Mouse (Mus musculus) mouse trophoblast stem cell (cell line): ENCODE measurements at regions not wholly inside any gene's neighbourhood (a gene's known extent, or its start where the extent isn't known, plus 50 kb on each side); places are given as distances from the start of the nearest gene placed in this dataset.

Experiments
- in situ Hi-C, 2 experiments: fragments of 300-500 bp; cut with MseI, MboI; formaldehyde crosslinking; loops; 2 replicates in 1 of 2; 3 replicates in 1 of 2; pipeline ENCODE4 v1.15.1; 2025

- in situ Hi-C loops: no loop called here
Measured at GRCm38 (mm10) chr17:83935969-83936368, 88.2 kb upstream of the Haao start.

- in situ Hi-C loops: no loop called here
Measured at GRCm38 (mm10) chr17:83935232-83935631, 87.5 kb upstream of the Haao start.

- in situ Hi-C loops: no loop called here
Measured at GRCm38 (mm10) chr17:83933743-83934142, 86.0 kb upstream of the Haao start.

GRCm38 (mm10) chr17:83930401-83930800, 82.6 kb upstream of the Haao start:
- in situ Hi-C loops: no loop called here

- in situ Hi-C loops: no loop called here
Measured at GRCm38 (mm10) chr17:83927749-83928387, 80.1 kb upstream of the Haao start.

GRCm38 (mm10) chr17:83924259-83924922, 76.6 kb upstream of the Haao start:
- in situ Hi-C loops: no loop called here

GRCm38 (mm10) chr17:83920894-83921293, 73.1 kb upstream of the Haao start:
- in situ Hi-C loops: no loop called here

GRCm38 (mm10) chr17:83920225-83920624, 72.5 kb upstream of the Haao start:
- in situ Hi-C loops: no loop called here

GRCm38 (mm10) chr17:83918413-83919139, 70.8 kb upstream of the Haao start:
- in situ Hi-C loops: no loop called here

- in situ Hi-C loops: no loop called here
Measured at GRCm38 (mm10) chr17:83917781-83918180, 70.0 kb upstream of the Haao start.

GRCm38 (mm10) chr17:83916684-83917166, 69.0 kb upstream of the Haao start:
- in situ Hi-C loops: no loop called here

- in situ Hi-C loops: no loop called here
Measured at GRCm38 (mm10) chr17:83915034-83915433, 67.3 kb upstream of the Haao start.

GRCm38 (mm10) chr17:83914603-83915002, 66.8 kb upstream of the Haao start:
- in situ Hi-C loops: no loop called here

- in situ Hi-C loops: no loop called here
Measured at GRCm38 (mm10) chr17:83913711-83914415, 66.1 kb upstream of the Haao start.

- in situ Hi-C loops: no loop called here
Measured at GRCm38 (mm10) chr17:83912421-83912820, 64.7 kb upstream of the Haao start.

GRCm38 (mm10) chr17:83908811-83909210, 61.0 kb upstream of the Haao start:
- in situ Hi-C loops: no loop called here

- in situ Hi-C loops: no loop called here
Measured at GRCm38 (mm10) chr17:83907538-83907937, 59.8 kb upstream of the Haao start.

GRCm38 (mm10) chr17:83906751-83907537, 59.2 kb upstream of the Haao start:
- in situ Hi-C loops: no loop called here

- in situ Hi-C loops: no loop called here
Measured at GRCm38 (mm10) chr17:83903467-83903866, 55.7 kb upstream of the Haao start.

- in situ Hi-C loops: no loop called here
Measured at GRCm38 (mm10) chr17:83902523-83902922, 54.8 kb upstream of the Haao start.

GRCm38 (mm10) chr17:83902091-83902490, 54.3 kb upstream of the Haao start:
- in situ Hi-C loops: no loop called here
